Mouse (Mus musculus): Measurements from ENCODE around the gene Rpp38. TPM values are rescaled to one million over a fixed set of nuclear protein-coding genes. Genes with fewer than 3 reads are reported as not detected.

Gene Rpp38
- polyA plus RNA-seq, 1 experiment from 2014 or later: 23.5 TPM

DNA sequence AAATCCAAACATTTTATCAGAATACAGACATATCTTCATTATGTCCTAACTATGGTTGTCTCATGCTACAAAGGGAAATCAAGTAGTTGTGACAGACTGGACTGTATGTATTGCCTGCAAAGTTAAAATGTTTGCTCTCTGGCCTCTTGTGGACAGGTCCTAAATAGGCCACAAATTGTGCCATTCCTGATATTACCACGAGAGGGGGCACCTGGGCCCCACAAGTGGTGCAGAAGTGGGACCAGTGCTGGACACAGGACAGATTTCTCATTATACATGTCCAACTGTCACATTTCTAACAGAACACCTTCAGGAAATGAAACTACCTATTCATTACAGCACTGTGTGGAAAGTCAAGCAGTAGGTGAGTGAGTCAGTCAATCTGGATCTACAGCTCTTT, 5.1 kb downstream of the Rpp38 start:
- 57% methylated on average over 1 of the region's 1 CpGs for WGBS
- H3K4me1 ChIP-seq: peaks cover 12% of the 10 kb centered on the region
- H3K36me3 ChIP-seq: peaks cover 71% of the 10 kb centered on the region
- no peaks in the 10 kb centered on the region for H3K27me3 ChIP-seq (ENCODE audit: low read depth, poor library complexity, severe bottlenecking)
- DNase-seq (ENCODE audit: low spot score): peak; percentile 28
- no peaks in the 10 kb centered on the region for H3K9me3 ChIP-seq (replicated peaks)
- no peak overlapping the region for H3K4me3 ChIP-seq
- H3K27ac ChIP-seq (replicated peaks): no peak overlapping the region

DNA sequence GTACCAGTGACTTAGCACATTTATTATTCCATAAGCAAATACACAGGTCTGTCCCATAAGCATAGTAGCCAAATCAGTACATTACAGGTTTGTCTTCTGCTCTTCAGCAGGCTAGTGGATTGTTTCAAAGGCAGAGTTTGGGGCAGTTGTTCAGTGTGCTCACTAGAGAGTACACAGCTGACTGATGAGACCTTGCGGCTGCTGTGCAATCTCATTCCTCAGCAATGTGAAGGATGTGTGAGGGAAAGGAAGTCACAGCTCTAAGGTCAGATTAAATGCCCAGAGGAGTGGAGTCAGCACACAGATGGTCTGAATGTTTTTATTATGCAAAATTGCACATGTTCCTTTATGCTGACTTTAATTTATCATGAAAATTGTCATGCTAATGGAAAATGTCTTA, 5.9 kb downstream of the Rpp38 start:
- peaks cover 77% of the 10 kb centered on the region for H3K36me3 ChIP-seq
- 91% methylated on average over 1 of the region's 1 CpGs for WGBS
- H3K27ac ChIP-seq (replicated peaks): no peak overlapping the region
- H3K9me3 ChIP-seq (replicated peaks): no peaks in the 10 kb centered on the region
- no peaks in the 10 kb centered on the region for H3K27me3 ChIP-seq (ENCODE audit: low read depth, poor library complexity, severe bottlenecking)
- DNase-seq (ENCODE audit: low spot score): no peak
- no peak overlapping the region for H3K4me3 ChIP-seq
- H3K4me1 ChIP-seq: peaks cover 10% of the 10 kb centered on the region

DNA sequence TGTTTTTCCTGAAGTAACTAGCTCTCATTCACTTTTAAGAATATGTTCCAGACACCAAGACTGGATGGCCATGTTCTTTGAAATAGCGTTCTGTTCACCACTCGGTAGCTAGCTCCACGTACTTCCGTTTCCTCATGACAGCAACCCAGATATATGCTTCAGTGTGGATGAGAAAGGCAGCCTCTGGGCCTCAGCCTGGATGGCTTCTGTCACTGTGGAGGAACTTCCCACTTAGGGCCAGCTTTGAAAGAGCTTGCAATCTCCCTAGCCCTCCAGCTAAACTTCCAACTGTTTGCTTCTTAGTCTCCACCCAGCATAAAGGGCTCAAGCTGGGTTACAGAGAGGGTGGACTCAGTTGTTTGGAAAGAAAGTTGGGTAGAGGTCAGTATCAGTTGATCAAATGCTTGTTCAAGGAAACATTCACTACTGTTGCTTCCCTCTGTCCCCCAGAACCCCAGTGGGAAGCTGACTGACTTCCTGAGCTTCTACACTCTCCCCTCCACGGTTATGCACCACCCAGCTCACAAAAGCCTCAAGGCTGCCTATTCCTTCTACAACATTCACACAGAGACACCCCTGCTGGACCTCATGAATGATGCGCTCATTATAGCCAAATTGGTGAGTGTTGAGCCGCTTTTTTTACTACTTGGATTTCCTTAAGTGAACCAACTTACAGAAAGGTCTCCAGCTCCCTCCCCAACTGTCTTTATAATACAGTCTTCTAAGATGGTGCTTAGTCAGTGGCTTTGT, 7.9 kb downstream of the Rpp38 start:
- Histone ChIP-seq H3K9me3 (replicated peaks) (no peaks in the 10 kb centered on the region), H3K4me1 (no peaks in the 10 kb centered on the region), H3K36me3 (peaks cover 76% of the 10 kb centered on the region), H3K27me3 (ENCODE audit: low read depth, poor library complexity, severe bottlenecking) (no peaks in the 10 kb centered on the region), H3K4me3 (no peak overlapping the region), H3K27ac (replicated peaks) (no peak overlapping the region)
- 94% methylated on average over 7 of the region's 7 CpGs for WGBS
- DNase-seq (ENCODE audit: low spot score): no peak

- 96% methylated on average over 2 of the region's 2 CpGs for WGBS
- Histone ChIP-seq H3K36me3 (peaks cover 76% of the 10 kb centered on the region), H3K27ac (replicated peaks) (no peak overlapping the region), H3K27me3 (ENCODE audit: low read depth, poor library complexity, severe bottlenecking) (no peaks in the 10 kb centered on the region), H3K9me3 (replicated peaks) (no peaks in the 10 kb centered on the region), H3K4me3 (no peak overlapping the region), H3K4me1 (no peaks in the 10 kb centered on the region)
- DNase-seq (ENCODE audit: low spot score): no peak
Measured at GRCm38 (mm10) chr2:3323132-3323531, 9.3 kb downstream of the Rpp38 start.

- no peaks in the 10 kb centered on the region for H3K9me3 ChIP-seq (replicated peaks)
- WGBS: 95% methylated on average over 3 of the region's 3 CpGs
- H3K36me3 ChIP-seq: peaks cover 33% of the 10 kb centered on the region
- no peak overlapping the region for H3K27ac ChIP-seq (replicated peaks)
- no peak for DNase-seq (ENCODE audit: low spot score)
- no peaks in the 10 kb centered on the region for H3K27me3 ChIP-seq (ENCODE audit: low read depth, poor library complexity, severe bottlenecking)
- no peaks in the 10 kb centered on the region for H3K4me1 ChIP-seq
- no peak overlapping the region for H3K4me3 ChIP-seq
Measured at GRCm38 (mm10) chr2:3305426-3306025, 26.9 kb downstream of the Rpp38 start.

DNA sequence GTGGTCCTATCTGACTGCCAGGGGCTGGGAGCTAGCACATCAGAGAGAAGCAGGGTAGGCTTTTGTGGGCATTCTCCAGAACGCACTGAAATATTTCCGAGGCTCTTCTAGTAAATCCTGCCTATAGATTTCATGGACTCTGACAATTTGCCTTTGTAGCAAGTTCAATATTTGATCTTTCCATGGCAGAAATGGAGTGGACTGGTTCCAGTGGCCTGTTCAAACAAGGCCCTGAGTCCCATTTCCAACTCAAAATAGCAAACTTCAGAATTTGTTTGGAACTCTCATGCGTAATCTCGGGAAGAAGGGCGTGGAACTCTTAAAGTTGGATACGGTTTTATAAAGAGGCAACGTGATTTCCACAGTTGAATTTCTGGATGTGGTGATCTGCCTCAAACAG, 36.6 kb downstream of the Rpp38 start:
- no peak for DNase-seq (ENCODE audit: low spot score)
- H3K9me3 ChIP-seq (replicated peaks): no peaks in the 10 kb centered on the region
- H3K4me3 ChIP-seq: no peak overlapping the region
- no peaks in the 10 kb centered on the region for H3K4me1 ChIP-seq
- H3K27me3 ChIP-seq (ENCODE audit: low read depth, poor library complexity, severe bottlenecking): no peaks in the 10 kb centered on the region
- no peaks in the 10 kb centered on the region for H3K36me3 ChIP-seq
- H3K27ac ChIP-seq (replicated peaks): no peak overlapping the region
- 90% methylated on average over 7 of the region's 7 CpGs for WGBS

GRCm38 (mm10) chr2:3292170-3292569, 40.3 kb downstream of the Rpp38 start:
- Histone ChIP-seq H3K4me1 (no peaks in the 10 kb centered on the region), H3K36me3 (no peaks in the 10 kb centered on the region), H3K27ac (replicated peaks) (no peak overlapping the region), H3K9me3 (replicated peaks) (no peaks in the 10 kb centered on the region), H3K27me3 (ENCODE audit: low read depth, poor library complexity, severe bottlenecking) (no peaks in the 10 kb centered on the region), H3K4me3 (no peak overlapping the region)
- no peak for DNase-seq (ENCODE audit: low spot score)
- WGBS: 77% methylated on average over 1 of the region's 1 CpGs

DNA sequence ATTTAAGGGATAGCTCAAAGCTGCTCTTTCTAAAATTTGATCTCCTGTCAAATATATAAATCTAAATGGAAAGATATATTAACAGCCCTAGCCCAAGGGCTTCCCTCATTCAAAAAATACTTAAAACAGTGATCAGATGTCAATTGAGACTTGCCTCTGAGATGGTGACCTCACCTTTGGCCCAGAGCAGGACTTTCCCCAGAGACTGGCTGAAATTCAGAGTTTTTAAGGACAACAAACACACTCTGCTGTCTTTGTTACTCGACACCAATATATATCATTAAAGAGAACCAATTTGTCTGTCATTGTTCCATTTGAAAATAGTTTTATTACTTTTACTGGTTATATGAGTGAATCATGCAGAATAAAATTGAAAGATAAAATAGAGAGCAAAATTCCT, 42.9 kb downstream of the Rpp38 start:
- no peak overlapping the region for H3K4me3 ChIP-seq
- H3K36me3 ChIP-seq: no peaks in the 10 kb centered on the region
- H3K4me1 ChIP-seq: peaks cover 10% of the 10 kb centered on the region
- 87% methylated on average over 1 of the region's 1 CpGs for WGBS
- H3K27me3 ChIP-seq (ENCODE audit: low read depth, poor library complexity, severe bottlenecking): no peaks in the 10 kb centered on the region
- no peaks in the 10 kb centered on the region for H3K9me3 ChIP-seq (replicated peaks)
- DNase-seq (ENCODE audit: low spot score): no peak
- no peak overlapping the region for H3K27ac ChIP-seq (replicated peaks)

GRCm38 (mm10) chr2:3286243-3286642, 46.2 kb downstream of the Rpp38 start:
- H3K4me1 ChIP-seq: peaks cover 21% of the 10 kb centered on the region
- DNase-seq (ENCODE audit: low spot score): no peak
- H3K27ac ChIP-seq (replicated peaks): no peak overlapping the region
- H3K9me3 ChIP-seq (replicated peaks): no peaks in the 10 kb centered on the region
- H3K27me3 ChIP-seq (ENCODE audit: low read depth, poor library complexity, severe bottlenecking): no peaks in the 10 kb centered on the region
- no peak overlapping the region for H3K4me3 ChIP-seq
- H3K36me3 ChIP-seq: no peaks in the 10 kb centered on the region
- WGBS: 93% methylated on average over 2 of the region's 2 CpGs

DNA sequence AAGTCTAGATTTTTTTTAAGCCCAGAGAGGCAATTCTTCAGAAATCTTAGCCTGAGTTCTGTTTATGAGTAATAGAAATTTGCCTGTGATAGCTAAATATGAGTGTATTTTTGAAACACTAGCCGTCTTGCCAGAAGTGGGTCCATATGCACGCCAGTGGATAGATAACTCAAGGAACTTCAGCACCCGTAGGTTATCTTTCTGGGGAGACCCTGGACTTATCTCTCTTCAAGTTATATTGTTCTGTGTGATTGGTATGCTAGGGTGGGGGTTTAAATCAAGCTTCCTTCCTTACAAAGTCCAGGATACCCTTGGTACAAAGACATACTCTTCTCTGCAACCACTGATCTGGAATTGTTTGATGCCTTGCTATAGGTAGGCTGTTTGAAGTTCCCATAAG, 46.7 kb downstream of the Rpp38 start:
- no peaks in the 10 kb centered on the region for H3K36me3 ChIP-seq
- H3K4me3 ChIP-seq: peak overlapping the region; percentile 82
- peaks cover 21% of the 10 kb centered on the region for H3K4me1 ChIP-seq
- no peaks in the 10 kb centered on the region for H3K27me3 ChIP-seq (ENCODE audit: low read depth, poor library complexity, severe bottlenecking)
- no peak overlapping the region for H3K27ac ChIP-seq (replicated peaks)
- H3K9me3 ChIP-seq (replicated peaks): no peaks in the 10 kb centered on the region
- DNase-seq (ENCODE audit: low spot score): no peak
- WGBS: 87% methylated on average over 3 of the region's 3 CpGs

DNA sequence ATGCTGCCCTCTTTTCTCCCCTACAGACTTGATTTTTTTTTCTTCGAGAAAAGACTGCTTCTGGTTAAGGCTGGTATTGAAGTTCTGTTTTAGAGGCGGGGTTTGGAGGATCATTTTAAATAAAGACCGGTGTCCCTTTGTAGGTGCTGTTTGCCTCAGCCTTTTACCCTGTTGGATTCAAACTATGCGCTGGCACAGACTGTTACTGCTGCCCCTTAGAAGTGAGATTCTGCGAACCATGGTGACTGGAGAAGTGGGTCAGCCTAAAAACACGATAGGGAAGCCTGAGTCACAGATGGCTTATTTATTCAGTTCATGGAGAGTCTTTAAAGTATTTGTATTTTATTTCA, 47.3 kb downstream of the Rpp38 start:
- WGBS: 5% methylated on average over 6 of the region's 6 CpGs
- H3K4me1 ChIP-seq: peaks cover 21% of the 10 kb centered on the region
- DNase-seq (ENCODE audit: low spot score): no peak

DNA sequence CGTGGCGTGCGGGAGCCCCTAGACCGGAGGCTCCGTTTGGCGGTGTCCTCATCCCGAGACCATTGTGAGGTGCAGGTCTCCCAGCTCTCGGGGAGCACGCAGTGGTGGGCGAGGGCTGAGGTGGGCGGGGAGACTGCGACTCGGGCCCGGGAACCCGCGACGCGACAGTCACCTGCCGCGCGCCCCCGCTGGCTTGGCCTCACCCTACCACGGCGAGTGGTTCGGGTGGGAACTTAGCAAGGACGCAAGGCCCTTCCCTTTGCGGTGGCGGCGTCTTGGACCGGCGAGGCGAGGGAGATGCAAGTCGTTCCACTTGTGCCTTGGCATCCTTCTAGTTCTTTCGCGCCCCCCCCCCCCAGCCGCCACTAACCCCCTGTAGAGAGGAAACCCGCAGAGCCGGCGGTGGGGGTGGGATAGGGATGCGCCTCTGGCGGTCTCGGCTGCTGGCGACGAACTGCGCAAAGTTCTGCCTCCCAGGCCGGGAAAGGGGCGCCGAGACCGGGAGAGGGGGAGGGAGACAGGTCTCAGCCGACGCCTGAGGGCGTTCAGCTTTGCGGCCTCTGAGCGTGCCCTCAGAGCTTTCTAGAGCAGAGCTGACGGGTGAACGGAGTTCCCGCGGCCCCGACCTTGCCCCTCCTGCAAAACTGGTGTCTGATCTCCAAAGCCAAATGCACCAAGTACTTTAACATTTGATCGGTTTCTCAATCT, 47.8 kb downstream of the Rpp38 start:
- under 1% methylated on average over 54 of the region's 60 CpGs for WGBS
- peak overlapping the region; percentile 91 for H3K27ac ChIP-seq (replicated peaks)

More for the DNA sequence above, 47.3 kb downstream of the Rpp38 start:
- Histone ChIP-seq H3K27me3 (ENCODE audit: low read depth, poor library complexity, severe bottlenecking) (no peaks in the 10 kb centered on the region), H3K4me3 (peak overlapping the region; percentile 82), H3K9me3 (replicated peaks) (no peaks in the 10 kb centered on the region), H3K36me3 (no peaks in the 10 kb centered on the region), H3K27ac (replicated peaks) (peak overlapping the region; percentile 91)

More for the DNA sequence above, 47.8 kb downstream of the Rpp38 start:
- H3K36me3 ChIP-seq: no peaks in the 10 kb centered on the region
- H3K9me3 ChIP-seq (replicated peaks): no peaks in the 10 kb centered on the region
- DNase-seq (ENCODE audit: low spot score): peak; percentile 72
- peak overlapping the region; percentile 82 for H3K4me3 ChIP-seq
- H3K27me3 ChIP-seq (ENCODE audit: low read depth, poor library complexity, severe bottlenecking): no peaks in the 10 kb centered on the region
- peaks cover 21% of the 10 kb centered on the region for H3K4me1 ChIP-seq

All from midbrain, embryonic 10.5 days (tissue).